Mouse (Mus musculus): ENCODE measurements around the gene Mogat2. TPM values are rescaled to one million over a fixed set of nuclear protein-coding genes. Genes with fewer than 3 reads are reported as not detected.

The Mogat2 gene
- total RNA-seq (2021) (under 1 TPM in 1 of 2 experiments, not detected in 1; 0.37 TPM), polyA plus RNA-seq (2012; rRNA removed) (1.6 and 4.0 TPM in 2 replicates)
- long read RNA-seq: 0 reads

GRCm38 (mm10) chr7:99238417-99238816 is at the start of gene Mogat2:
Mogat2 (minus strand) TSS chr7:99238619.
- no peak for DNase-seq

GRCm38 (mm10) chr7:99287287-99287686 is 48.9 kb upstream of the Mogat2 start:
- DNase-seq: no peak

- DNase-seq: no peak
Measured at GRCm38 (mm10) chr7:99279586-99279985, 41.2 kb upstream of the Mogat2 start.

GRCm38 (mm10) chr7:99278309-99278708 is 39.9 kb upstream of the Mogat2 start:
- DNase-seq: no peak

- no peak for DNase-seq
Measured at GRCm38 (mm10) chr7:99276679-99277078, 38.3 kb upstream of the Mogat2 start.

GRCm38 (mm10) chr7:99275131-99275530 is 36.7 kb upstream of the Mogat2 start:
- DNase-seq: no peak

GRCm38 (mm10) chr7:99271630-99272029 is 33.2 kb upstream of the Mogat2 start:
- DNase-seq: no peak

GRCm38 (mm10) chr7:99268951-99269945 is 30.8 kb upstream of the Mogat2 start:
- peak; percentile 22 for DNase-seq

- no peak for DNase-seq
Measured at GRCm38 (mm10) chr7:99268506-99268900, 30.1 kb upstream of the Mogat2 start.

GRCm38 (mm10) chr7:99267897-99268505 is 29.6 kb upstream of the Mogat2 start:
- peak; percentile 79 for DNase-seq

GRCm38 (mm10) chr7:99267251-99267896 is 29.0 kb upstream of the Mogat2 start, which contains the start of gene Map6:
Map6 (plus strand) TSS chr7:99267447.
- no peak for DNase-seq

- DNase-seq: no peak
Measured at GRCm38 (mm10) chr7:99264597-99264996, 26.2 kb upstream of the Mogat2 start.

GRCm38 (mm10) chr7:99263509-99263908 is 25.1 kb upstream of the Mogat2 start:
- DNase-seq: no peak

GRCm38 (mm10) chr7:99261900-99262299 is 23.5 kb upstream of the Mogat2 start:
- no peak for DNase-seq

- DNase-seq: no peak
Measured at GRCm38 (mm10) chr7:99255006-99255405, 16.6 kb upstream of the Mogat2 start.

- no peak for DNase-seq
Measured at GRCm38 (mm10) chr7:99250386-99250785, 12.0 kb upstream of the Mogat2 start.

- peak; percentile 56 for DNase-seq
Measured at GRCm38 (mm10) chr7:99249582-99249911, 11.1 kb upstream of the Mogat2 start.

GRCm38 (mm10) chr7:99248906-99249581 is 10.6 kb upstream of the Mogat2 start:
- peak; percentile 31 for DNase-seq

GRCm38 (mm10) chr7:99248157-99248742 is 9.8 kb upstream of the Mogat2 start:
- no peak for DNase-seq

- no peak for DNase-seq
Measured at GRCm38 (mm10) chr7:99242097-99242496, 3.7 kb upstream of the Mogat2 start.

- DNase-seq: no peak
Measured at GRCm38 (mm10) chr7:99236888-99237660, 1.3 kb downstream of the Mogat2 start.

All from adrenal gland, adult 2 months (tissue).